Mouse (Mus musculus) brain, embryonic 14.5 days (tissue): ENCODE results near the gene Plppr4.

Experiments
- CTCF ChIP-seq: fragments of 200-500 bp; IDR thresholded peaks from 2 replicates; pipeline ENCODE4 v1.5.1; 2012; ENCODE audit warnings: inconsistent platforms, mild to moderate bottlenecking, moderate library complexity, borderline replicate concordance; ENCODE audit not compliant: insufficient read depth, insufficient read length; ENCODE audit errors: extremely low read depth
- POLR2A ChIP-seq: fragments of 200-500 bp; IDR thresholded peaks from 2 replicates; pipeline ENCODE4 v1.6.1; 2012; ENCODE audit warnings: mild to moderate bottlenecking, inconsistent platforms, borderline replicate concordance; ENCODE audit not compliant: poor library complexity, insufficient read depth, insufficient read length, severe bottlenecking; ENCODE audit errors: extremely low read depth

DNA sequence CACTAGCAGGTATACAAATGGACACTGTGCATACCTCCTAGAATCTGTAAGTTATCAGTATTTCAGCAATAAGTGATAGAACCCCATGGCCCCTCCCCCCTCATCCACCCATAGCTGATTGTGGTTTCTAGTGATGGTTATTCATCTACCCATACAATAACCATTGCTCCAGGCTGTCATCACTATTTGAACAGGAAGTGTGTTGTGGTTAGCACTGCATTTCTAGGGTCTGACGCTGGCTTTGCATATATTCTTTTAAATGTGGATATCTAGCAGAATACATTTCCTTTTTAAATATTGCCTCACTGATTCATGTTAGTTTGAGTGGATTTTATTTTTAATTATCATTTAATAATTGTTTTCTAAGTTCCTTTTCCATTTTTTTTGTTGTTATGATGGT, 62.9 kb downstream of the Plppr4 start:
- TF ChIP-seq POLR2A (no peak), CTCF (no peak)
